Mouse (Mus musculus) spleen, postnatal 4 days (tissue): ENCODE results near the gene Rpl36.

Source experiments
- DNase-seq, 2 experiments: peaks; one replicate each; pipeline ENCODE4 v3.0.0; 2022; ENCODE audit warnings: low spot score in 2 of 2

The Rpl36 gene

GRCm38 (mm10) chr17:56647546-56647945 lies 34.3 kb downstream of the Rpl36 start:
- no peak for DNase-seq

- DNase-seq: no peak
Observed at GRCm38 (mm10) chr17:56651801-56652200, 38.6 kb downstream of the Rpl36 start.

DNA sequence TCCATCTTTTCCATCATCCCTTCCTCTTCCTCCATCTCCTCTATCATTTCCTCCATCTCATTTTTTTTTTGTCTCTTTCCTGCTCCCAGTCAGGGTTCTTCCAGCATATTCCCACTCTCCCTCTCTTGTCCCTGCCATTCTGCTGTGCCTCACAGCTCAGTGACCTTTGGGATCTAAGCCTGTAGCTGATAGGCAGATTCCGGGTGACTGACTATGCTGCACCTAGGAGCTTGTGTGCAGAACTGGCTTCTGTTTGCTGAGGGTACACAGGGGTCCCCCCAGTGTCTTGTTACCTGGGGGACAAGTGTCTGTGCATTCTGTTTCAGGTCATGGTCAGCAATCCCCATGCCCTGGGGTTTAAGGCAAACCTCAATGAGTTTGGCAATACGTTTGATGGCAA lies 41.6 kb downstream of the Rpl36 start:
- no peak for DNase-seq

DNA sequence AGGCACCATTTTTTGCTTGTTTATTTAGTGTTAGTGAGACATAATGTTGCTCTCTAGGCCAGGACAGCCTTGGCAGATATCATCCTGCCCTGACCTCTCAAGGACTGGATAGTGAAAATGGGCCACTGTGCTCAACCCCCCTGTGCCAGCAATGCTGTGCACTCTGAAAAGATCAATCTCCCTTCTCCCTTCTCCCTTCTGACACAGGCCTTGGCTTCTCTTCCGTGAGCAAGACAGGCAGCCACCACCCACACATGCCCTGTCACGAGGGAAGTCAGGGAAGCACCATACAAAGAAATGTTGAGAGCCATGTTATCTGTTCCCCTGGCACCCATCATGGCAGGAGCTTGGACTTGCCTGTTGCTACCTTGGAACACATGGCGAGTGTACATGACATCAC lies 42.1 kb downstream of the Rpl36 start:
- no peak for DNase-seq

GRCm38 (mm10) chr17:56656171-56656570 lies 43.0 kb downstream of the Rpl36 start:
- no peak for DNase-seq

- no peak for DNase-seq
Observed at GRCm38 (mm10) chr17:56663659-56664058, 50.4 kb downstream of the Rpl36 start.
